Mouse (Mus musculus) embryonic stem cell, embryonic (primary cell): Measurements from ENCODE around the gene Usp7.

ENCODE experiments used
- CTCF ChIA-PET, 4 experiments: fragments of 300-600 bp in 2 of 4; fragments of 350-600 bp in 2 of 4; sonication (Branson Sonifier 250); formaldehyde crosslinking; loops; one replicate each; lab custom pipeline; 2022; ENCODE audit warnings: inconsistent platforms in 2 of 4; lab: Charles Lee
- POLR2A ChIA-PET, 4 experiments: fragments of 300-600 bp in 2 of 4; fragments of 350-600 bp in 2 of 4; sonication (Branson Sonifier 250); formaldehyde crosslinking; loops; one replicate each; lab custom pipeline; 2022; ENCODE audit warnings: antibody characterized with exemption in 4 of 4, inconsistent platforms in 1 of 4; lab: Charles Lee

Usp7 gene

DNA sequence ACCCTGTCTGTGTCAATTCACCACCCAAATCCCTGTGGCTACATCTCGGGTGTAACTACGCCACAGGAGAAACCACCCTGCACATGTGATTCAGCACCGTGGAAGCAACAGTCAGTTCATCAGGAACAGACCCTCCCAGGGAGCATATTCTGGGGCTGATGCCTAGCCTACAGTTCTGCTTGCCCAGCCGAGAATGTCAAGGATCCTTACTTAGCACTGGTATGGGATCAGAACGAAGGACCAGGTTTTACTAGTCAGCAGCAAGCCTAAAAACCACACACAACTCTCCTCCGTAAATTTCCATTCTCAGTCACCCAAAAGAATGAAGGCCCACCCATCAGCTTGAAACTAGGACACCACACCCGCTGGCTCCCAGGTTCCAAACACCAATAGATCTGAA lies 60.5 kb downstream of the Usp7 start:
- POLR2A ChIA-PET, result interaction anchor here in 1 of 4 experiments (2.0 to 7.5 kb wide), 4 partner anchors 14 to 38 kb away, joined by 6 to 230 read pairs (median 35); no protein-coding TSS in a partner anchor

DNA sequence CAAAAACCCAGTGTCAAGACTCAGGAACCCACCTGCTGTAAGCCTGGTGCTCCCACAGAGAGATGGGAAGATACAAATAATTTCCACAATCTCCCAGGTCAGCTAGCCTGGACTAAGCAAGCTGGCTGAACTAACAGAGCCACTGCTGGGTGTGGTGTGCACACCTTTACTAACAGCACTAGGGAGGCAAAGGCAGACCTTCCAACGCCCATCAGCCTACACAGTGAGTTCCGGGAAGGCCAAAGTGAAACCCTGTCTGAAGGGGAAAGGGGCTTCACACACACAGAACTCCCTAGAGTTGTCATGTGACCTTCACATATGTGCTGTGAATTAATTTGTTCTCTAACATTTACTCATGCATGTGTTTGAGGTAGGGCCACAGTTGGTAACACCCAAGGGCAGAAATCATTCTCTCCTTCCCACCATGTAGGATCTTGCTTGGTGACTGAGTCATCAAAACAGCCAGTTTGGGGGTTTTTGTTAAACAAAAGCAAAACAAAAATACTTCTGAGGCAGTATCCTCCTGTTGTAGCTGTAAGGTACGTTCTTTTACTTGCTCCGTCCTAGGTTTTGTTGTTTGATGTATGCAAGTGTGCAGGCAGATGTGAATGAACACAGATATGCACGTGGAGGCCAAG lies 63.9 kb downstream of the Usp7 start:
- ChIA-PET CTCF (interaction anchor here in 2 of 4 experiments (0.5 to 0.7 kb wide), 3 partner anchors 39 to 152 kb away, joined by 3 to 6 read pairs (median 3); no protein-coding TSS in a partner anchor), POLR2A (interaction anchor here (0.6 to 23.9 kb wide), 25 partner anchors 7 to 67 kb away, joined by 3 to 230 read pairs (median 5); partner anchors contain the start of gene Carhsp1 (in 1 of the 4))

More for the DNA sequence above, 60.5 kb downstream of the Usp7 start:
- CTCF ChIA-PET, result interaction anchor here in 1 of 4 experiments (0.6 kb wide), 1 partner anchor 129 kb away, joined by 3 read pairs; no protein-coding TSS in a partner anchor

GRCm38 (mm10) chr16:8725807-8726206 lies 66.3 kb downstream of the Usp7 start:
- ChIA-PET POLR2A (interaction anchor here (1.0 to 23.9 kb wide), 16 partner anchors 8 to 53 kb away, joined by 3 to 230 read pairs (median 6); no protein-coding TSS in a partner anchor), CTCF (interaction anchor here in 1 of 4 experiments (3.3 kb wide), 1 partner anchor 43 kb away, joined by 16 read pairs; no protein-coding TSS in a partner anchor)

GRCm38 (mm10) chr16:8724031-8724430 lies 68.1 kb downstream of the Usp7 start:
- POLR2A ChIA-PET, result interaction anchor here (0.6 to 23.9 kb wide), 47 partner anchors 9 to 161 kb away, joined by 3 to 230 read pairs (median 4); partner anchors contain the start of gene Carhsp1 (in 2 of the 4)
- CTCF ChIA-PET, result interaction anchor here in 3 of 4 experiments (0.6 to 3.3 kb wide), 4 partner anchors 10 to 45 kb away, joined by 4 to 16 read pairs (median 8); no protein-coding TSS in a partner anchor

DNA sequence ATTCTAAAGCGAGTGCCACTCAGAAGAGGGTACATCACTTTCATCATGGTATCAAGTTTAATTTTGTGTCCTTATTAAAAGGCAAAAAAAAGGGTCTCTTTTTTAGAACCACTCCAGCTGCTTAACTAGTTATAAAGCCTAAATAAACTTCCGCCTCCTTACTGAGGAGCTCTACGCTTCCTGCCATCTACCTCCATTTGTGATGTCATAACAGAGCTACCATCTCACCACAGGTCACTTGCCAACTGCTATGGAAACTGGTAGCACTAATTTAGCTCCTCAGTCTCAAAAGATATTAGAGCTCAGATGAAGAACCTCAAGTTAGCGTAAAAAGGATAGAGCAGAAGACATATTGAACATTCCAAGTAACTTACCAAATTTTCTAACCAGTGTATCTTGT lies 71.7 kb downstream of the Usp7 start:
- ChIA-PET CTCF (interaction anchor here in 2 of 4 experiments (0.6 to 1.5 kb wide), 3 partner anchors 23 to 48 kb away, joined by 3 to 8 read pairs (median 4); no protein-coding TSS in a partner anchor), POLR2A (interaction anchor here (0.6 to 23.9 kb wide), 22 partner anchors 8 to 118 kb away, joined by 3 to 230 read pairs (median 6); partner anchors contain the start of genes Carhsp1 (in 2 of the 4), Pmm2 (in 1 of the 4) and Tmem186 (in 1 of the 4))

- ChIA-PET CTCF (interaction anchor here in 2 of 4 experiments (0.7 to 1.4 kb wide), 3 partner anchors 15 to 341 kb away, joined by 3 to 4 read pairs (median 3); no protein-coding TSS in a partner anchor), POLR2A (interaction anchor here in 2 of 4 experiments (0.6 to 23.9 kb wide), 30 partner anchors 7 to 121 kb away, joined by 3 to 230 read pairs (median 4); partner anchors contain the start of gene Carhsp1 (in 1 of the 2))
These were observed 74.4 kb downstream of the Usp7 start for GRCm38 (mm10) chr16:8717744-8718143.

DNA sequence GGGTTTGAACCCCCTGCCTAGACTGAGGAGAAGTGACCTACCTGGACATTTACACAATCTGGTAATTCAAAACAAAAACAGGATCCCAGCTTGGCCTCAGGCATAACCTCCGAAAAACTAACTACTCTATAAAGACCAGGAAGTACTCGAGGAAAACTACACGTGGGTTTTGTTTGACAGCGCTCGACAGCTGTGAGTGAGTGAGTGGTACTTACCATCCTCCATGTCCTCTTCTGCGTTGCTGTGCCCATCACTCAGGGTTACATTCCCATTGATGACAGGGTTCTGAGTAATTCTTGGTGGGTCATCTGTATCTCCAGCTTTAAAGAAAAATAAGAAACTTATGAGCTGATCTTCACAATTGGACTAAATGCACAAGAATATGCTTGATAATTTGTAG lies 75.8 kb downstream of the Usp7 start:
- CTCF ChIA-PET, result interaction anchor here in 1 of 4 experiments (1.0 kb wide), 1 partner anchor 52 kb away, joined by 3 read pairs; no protein-coding TSS in a partner anchor
- POLR2A ChIA-PET, result interaction anchor here in 3 of 4 experiments (0.6 to 23.9 kb wide), 17 partner anchors 7 to 249 kb away, joined by 3 to 230 read pairs (median 8); no protein-coding TSS in a partner anchor

DNA sequence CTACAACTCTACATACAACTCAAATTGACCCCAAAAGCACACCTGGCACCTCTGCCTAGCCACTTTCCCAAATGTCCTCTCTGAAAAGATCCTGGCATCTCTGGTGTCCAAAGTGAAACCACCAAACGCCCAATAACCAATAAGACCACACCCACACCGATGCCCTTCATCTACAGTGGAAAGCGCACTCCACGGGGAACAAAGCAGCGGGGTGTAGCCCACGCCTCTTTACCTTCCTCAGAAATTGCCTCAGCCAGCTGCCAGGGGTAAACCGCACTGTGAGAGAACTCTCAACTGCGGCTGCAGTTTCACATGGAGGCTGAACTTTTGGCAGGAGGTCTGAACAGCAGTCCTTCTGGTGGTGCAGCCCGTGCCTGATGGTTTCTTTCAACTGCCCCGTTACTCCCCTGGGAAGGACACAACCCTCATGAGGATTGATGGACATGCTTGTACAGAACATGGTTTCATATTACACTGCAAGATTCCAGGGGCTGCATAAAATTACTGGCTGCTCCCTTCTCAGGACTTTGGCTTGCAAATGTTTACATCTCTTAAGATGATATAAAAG lies 76.5 kb downstream of the Usp7 start:
- POLR2A ChIA-PET, result interaction anchor here in 3 of 4 experiments (0.5 to 23.9 kb wide), 21 partner anchors 8 to 134 kb away, joined by 3 to 230 read pairs (median 5); no protein-coding TSS in a partner anchor
- CTCF ChIA-PET, result interaction anchor here in 1 of 4 experiments (0.6 to 1.0 kb wide), 2 partner anchors 53 to 153 kb away, joined by 3 read pairs; no protein-coding TSS in a partner anchor

GRCm38 (mm10) chr16:8714851-8715250 lies 77.3 kb downstream of the Usp7 start:
- ChIA-PET CTCF (interaction anchor here in 1 of 4 experiments (0.6 to 1.7 kb wide), 2 partner anchors 54 to 152 kb away, joined by 3 to 7 read pairs; no protein-coding TSS in a partner anchor), POLR2A (interaction anchor here in 3 of 4 experiments (0.5 to 23.9 kb wide), 14 partner anchors 8 to 56 kb away, joined by 3 to 230 read pairs (median 5); no protein-coding TSS in a partner anchor)

GRCm38 (mm10) chr16:8711998-8712397 lies 80.1 kb downstream of the Usp7 start:
- ChIA-PET POLR2A (interaction anchor here in 2 of 4 experiments (1.0 to 23.9 kb wide), 10 partner anchors 14 to 63 kb away, joined by 3 to 230 read pairs (median 4); no protein-coding TSS in a partner anchor), CTCF (interaction anchor here in 2 of 4 experiments (0.5 to 1.1 kb wide), 2 partner anchors 57 to 1270 kb away, joined by 3 read pairs; no protein-coding TSS in a partner anchor)

GRCm38 (mm10) chr16:8700586-8700985 lies 91.5 kb downstream of the Usp7 start:
- CTCF ChIA-PET, result interaction anchor here in 3 of 4 experiments (0.7 to 0.9 kb wide), 3 partner anchors 10 to 26 kb away, joined by 3 to 4 read pairs (median 3); no protein-coding TSS in a partner anchor
- POLR2A ChIA-PET, result interaction anchor here in 2 of 4 experiments (0.5 to 13.4 kb wide), 14 partner anchors 10 to 164 kb away, joined by 3 to 146 read pairs (median 3); partner anchors contain the start of gene Carhsp1 (in 1 of the 2)

DNA sequence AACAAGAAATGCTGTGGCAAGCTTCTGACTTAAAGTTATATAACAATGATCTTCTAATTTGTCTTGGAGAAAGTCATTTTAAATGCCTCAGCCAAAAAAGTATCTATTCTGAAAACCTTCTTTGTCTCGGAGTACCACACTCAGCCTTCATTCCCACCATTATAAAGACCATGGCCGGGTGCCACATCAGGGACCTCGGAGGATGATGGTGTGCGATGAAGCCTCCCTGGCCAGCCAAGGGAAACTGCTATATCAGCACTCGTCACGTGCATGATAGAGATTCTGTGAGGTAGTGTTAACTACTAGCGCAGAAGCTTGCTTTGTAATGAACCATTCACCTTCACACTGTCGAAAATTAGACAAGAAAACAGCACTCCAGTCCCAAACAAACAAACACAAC lies 92.6 kb downstream of the Usp7 start:
- ChIA-PET CTCF (no interaction called here), POLR2A (interaction anchor here in 2 of 4 experiments (0.9 to 13.4 kb wide), 16 partner anchors 11 to 165 kb away, joined by 3 to 146 read pairs (median 4); no protein-coding TSS in a partner anchor)

- CTCF ChIA-PET, result interaction anchor here in 1 of 4 experiments (1.0 kb wide), 1 partner anchor 78 kb away, joined by 3 read pairs; no protein-coding TSS in a partner anchor
- POLR2A ChIA-PET, result interaction anchor here in 2 of 4 experiments (1.2 to 11.1 kb wide), 5 partner anchors 10 to 190 kb away, joined by 3 to 146 read pairs (median 5); no protein-coding TSS in a partner anchor
These were observed 100.9 kb downstream of the Usp7 start for GRCm38 (mm10) chr16:8691206-8691605.

- ChIA-PET CTCF (interaction anchor here in 2 of 4 experiments (0.5 to 1.2 kb wide), 4 partner anchors 72 to 181 kb away, joined by 3 to 7 read pairs (median 4); no protein-coding TSS in a partner anchor), POLR2A (interaction anchor here in 2 of 4 experiments (0.9 to 11.1 kb wide), 10 partner anchors 11 to 133 kb away, joined by 3 to 146 read pairs (median 4); partner anchors contain the start of gene Carhsp1 (in 1 of the 2))
These were observed 102.0 kb downstream of the Usp7 start for GRCm38 (mm10) chr16:8689979-8690656.

DNA sequence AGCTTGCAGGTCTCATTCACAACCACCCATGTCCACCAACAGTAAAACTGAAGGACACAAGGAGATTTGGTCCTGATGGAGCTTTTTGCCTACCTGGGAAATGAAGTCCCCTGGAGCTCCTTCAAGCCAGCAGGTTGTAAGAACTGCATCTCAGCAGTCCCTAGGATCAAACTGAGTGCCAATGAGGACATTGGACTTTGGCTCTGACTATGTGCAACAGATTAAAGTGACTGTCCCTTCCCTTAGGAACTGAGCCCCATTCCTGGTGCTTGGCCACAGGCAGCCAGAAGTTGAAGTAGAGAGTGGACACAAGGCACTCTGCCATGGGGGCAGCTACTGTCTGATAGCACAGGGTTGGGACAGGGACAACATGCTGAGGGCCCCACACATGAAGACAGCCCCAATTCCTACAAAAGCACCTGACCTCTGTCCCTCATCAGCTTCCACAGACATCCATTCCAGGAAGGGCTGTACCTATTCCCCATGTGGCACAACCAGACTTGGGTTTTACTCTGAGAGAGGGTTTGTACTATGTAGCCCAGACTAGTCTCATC lies 104.5 kb downstream of the Usp7 start:
- POLR2A ChIA-PET, result interaction anchor here in 3 of 4 experiments (0.6 to 11.1 kb wide), 33 partner anchors 10 to 216 kb away, joined by 3 to 146 read pairs (median 4); partner anchors contain the start of gene Carhsp1 (in 2 of the 3)
- CTCF ChIA-PET, result interaction anchor here in 3 of 4 experiments (1.2 to 2.8 kb wide), 10 partner anchors 9 to 278 kb away, joined by 3 to 34 read pairs (median 6); no protein-coding TSS in a partner anchor
